In the genomic region with DNA sequence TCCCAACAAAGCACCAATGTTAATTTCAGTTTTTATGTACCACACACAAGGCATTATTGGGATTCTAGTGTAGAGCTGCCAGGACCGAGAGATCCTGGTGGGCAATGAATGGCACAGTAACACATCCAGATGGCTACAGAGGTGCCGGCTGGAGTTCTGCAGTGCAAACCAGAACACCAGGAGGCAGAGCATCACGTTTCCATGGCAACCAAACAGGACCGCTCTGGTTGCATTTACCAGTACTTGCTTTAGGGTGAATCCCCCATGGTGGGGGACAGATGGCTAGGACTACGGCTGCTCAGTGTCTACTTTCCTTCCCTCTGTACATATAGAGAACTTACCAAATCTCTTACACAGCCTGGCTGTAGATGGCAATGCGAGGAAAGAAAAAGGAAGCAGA, we compare ENCODE assay signal across 9 mouse cellular contexts. TPM values are rescaled to one million over a fixed set of nuclear protein-coding genes. Genes with fewer than 3 reads are reported as not detected.
DNase-seq lines count a peak whose midpoint lies in the region; ATAC-seq and TF ChIP-seq lines count a peak whose summit lies in the region.
"Had no signal": no experiment of that assay in that cellular context is flagged by ENCODE, and none has a peak within 500 bp of the region (broad histone marks: within the 10 kb centered on the region; RNA-seq: fewer than 3 reads in every experiment).

No protein-coding gene starts in this region.

- H3K36me3 ChIP-seq in E14TG2a.4 (ENCODE audit: insufficient read depth, low read length): peaks cover 81% of the 10 kb centered on the region
- peaks cover 77% of the 10 kb centered on the region for H3K36me3 ChIP-seq in hindbrain, embryonic 10.5 days
- H3K36me3 ChIP-seq in intestine, postnatal 0 days (ENCODE audit: control insufficient read depth, insufficient read depth): peaks cover 49% of the 10 kb centered on the region; the same call in 1 of the 2 replicates

- 23% methylated on average over 6 of the region's 6 CpGs for WGBS in hindbrain, embryonic 10.5 days
- 81% methylated on average over 6 of the region's 6 CpGs for WGBS in intestine, postnatal 0 days

- H3K4me2 ChIP-seq in intestine, postnatal 0 days (replicated peaks; ENCODE audit: low read depth): no peak overlapping the region
- H3K4me2 ChIP-seq: liver, embryonic 15.5 days had no signal

- ATAC-seq in intestine, postnatal 0 days: no peak

- H3K9ac ChIP-seq in intestine, postnatal 0 days (ENCODE audit: low read depth, low read length): no peak overlapping the region
- H3K9ac ChIP-seq: liver, embryonic 15.5 days had no signal

- peak; percentile 20 for DNase-seq in Muller cell, postnatal 12 days (ENCODE audit: inconsistent ontology term)
- peak; percentile 65 for DNase-seq in hindbrain, embryonic 10.5 days (ENCODE audit: low spot score)
- DNase-seq in mesoderm, embryonic 11.5 days (ENCODE audit: low read depth, low spot score): peak; percentile 85
- no peak for DNase-seq in adipocyte (ENCODE audit: low spot score)
- no peak for DNase-seq in urinary bladder, adult 18-20 months (ENCODE audit: low spot score in 2 of 2)
- DNase-seq in thymus, postnatal 10 days (ENCODE audit: low spot score in 2 of 2): no peak

- H3K9me3 ChIP-seq in E14TG2a.4 (ENCODE audit: low read length): no peaks in the 10 kb centered on the region
- no peaks in the 10 kb centered on the region for H3K9me3 ChIP-seq in hindbrain, embryonic 10.5 days
- H3K9me3 ChIP-seq in intestine, postnatal 0 days (ENCODE audit: control insufficient read depth): no peaks in the 10 kb centered on the region
- H3K9me3 ChIP-seq: liver, embryonic 15.5 days had no signal

- no peak for TF ChIP-seq CTCF in E14TG2a.4 (conservative IDR thresholded peaks at IDR 0.05; ENCODE audit: low read length)
- TF ChIP-seq CTCF in intestine, postnatal 0 days (IDR thresholded peaks at IDR 0.05; ENCODE audit: low read depth): no peak

- peak overlapping the region; percentile 57 for H3K4me3 ChIP-seq in E14TG2a.4 (replicated peaks; ENCODE audit: low read length)
- H3K4me3 ChIP-seq in hindbrain, embryonic 10.5 days: no peak overlapping the region
- no peak overlapping the region for H3K4me3 ChIP-seq in intestine, postnatal 0 days (ENCODE audit: low read depth, low read length)
- H3K4me3 ChIP-seq: liver, embryonic 15.5 days had no signal

- no peaks in the 10 kb centered on the region for H3K27me3 ChIP-seq in E14TG2a.4 (ENCODE audit: insufficient read depth, low read length)
- no peaks in the 10 kb centered on the region for H3K27me3 ChIP-seq in hindbrain, embryonic 10.5 days (ENCODE audit: insufficient read depth, poor library complexity, severe bottlenecking)
- H3K27me3 ChIP-seq in intestine, postnatal 0 days (replicated peaks; ENCODE audit: control insufficient read depth, insufficient read depth, low read length): no peaks in the 10 kb centered on the region
- H3K27me3 ChIP-seq: liver, embryonic 15.5 days had no signal

- peaks cover 87% of the 10 kb centered on the region for H3K4me1 ChIP-seq in E14TG2a.4 (replicated peaks; ENCODE audit: low read depth, low read length)
- H3K4me1 ChIP-seq in hindbrain, embryonic 10.5 days (replicated peaks): peaks cover 32% of the 10 kb centered on the region
- peaks cover 6% of the 10 kb centered on the region for H3K4me1 ChIP-seq in intestine, postnatal 0 days (replicated peaks; ENCODE audit: control insufficient read depth, insufficient read depth, low read length)
- H3K4me1 ChIP-seq: liver, embryonic 15.5 days had no signal

- peak overlapping the region; percentile 86; the same call in 1 of the 2 replicates for H3K27ac ChIP-seq in hindbrain, embryonic 10.5 days
- no peak overlapping the region for H3K27ac ChIP-seq in intestine, postnatal 0 days (ENCODE audit: low read depth, low read length)
- H3K27ac ChIP-seq: liver, embryonic 15.5 days had no signal

RNA-seq across cellular contexts. Expression of gene Gnpnat1, which starts 57.7 kb away (rescaled TPM):
- 38.6 and 46.1 TPM in 2 replicates for polyA plus RNA-seq in hindbrain, embryonic 10.5 days (2016; fragmentation: Nextera tagmentation; extraction: Ambion mirVana)
- 37.8 and 40.9 TPM in 2 replicates for polyA plus RNA-seq in intestine, postnatal 0 days (2015; fragmentation: Nextera tagmentation; extraction: Ambion mirVana)

Comparison
In these comparisons a context has a peak if more than half of its experiments do, and no peak if none do; other contexts are left out.
1. DNase-seq: peak in Muller cell, postnatal 12 days (single experiment), hindbrain, embryonic 10.5 days (single experiment) and mesoderm, embryonic 11.5 days (single experiment); none in adipocyte (single experiment), urinary bladder, adult 18-20 months (0 of 2) and thymus, postnatal 10 days (0 of 2).